Mouse (Mus musculus) liver, embryonic 14.5 days (tissue): Measurements from ENCODE around the gene Ncapg2.

Experiments
- CTCF ChIP-seq: IDR thresholded peaks from 2 replicates; pipeline ENCODE4 v1.5.1; 2016; ENCODE audit warnings: antibody characterized with exemption, low read depth, control low read depth
- EP300 ChIP-seq: IDR thresholded peaks from 2 replicates; pipeline ENCODE4 v1.6.1; 2016; ENCODE audit warnings: antibody characterized with exemption, low read depth

GRCm38 (mm10) chr12:116435232-116435631 is 30.0 kb downstream of the Ncapg2 start:
- TF ChIP-seq CTCF (no peak), EP300 (no peak)
